8 mouse cellular contexts compared by ENCODE assay signal in genomic region chr12:69474916-69475661, GRCm38 (mm10).
DNase-seq lines count a peak whose midpoint lies in the region; ATAC-seq and TF ChIP-seq lines count a peak whose summit lies in the region.

No protein-coding gene starts in this region.

- H3K4me2 ChIP-seq in liver, postnatal 0 days (ENCODE audit: low read depth, low read length): peak overlapping the region; percentile 38

- ATAC-seq in liver, postnatal 0 days: peak; percentile 43

- H3K27me3 ChIP-seq in liver, postnatal 0 days (ENCODE audit: insufficient read depth, low read length): no peaks in the 10 kb centered on the region

- peaks cover 9% of the 10 kb centered on the region for H3K4me1 ChIP-seq in liver, postnatal 0 days (ENCODE audit: insufficient read depth)

- TF ChIP-seq EP300 in liver, postnatal 0 days (IDR thresholded peaks at IDR 0.05; ENCODE audit: low read depth): no peak

- intact Hi-C loops in left cerebral cortex, postnatal 25 days (cut with DNase I): no loop called here

- DNase-seq in ovary, adult 18-20 months (ENCODE audit: low spot score): peak; percentile 46
- DNase-seq in ovary, postnatal 10 days (ENCODE audit: low spot score): no peak
- DNase-seq in cerebellum, adult 11 months: peak; percentile 49
- peak; percentile 54 to 61 for DNase-seq in gastrocnemius, adult 8-10 months (ENCODE audit: low spot score in 2 of 2)
- DNase-seq in liver, postnatal 0 days: peak; percentile 33
- peak; percentile 46 to 58 for DNase-seq in spleen, postnatal 14 days (ENCODE audit: low spot score in 2 of 2)
- no peak for DNase-seq in urinary bladder, postnatal 36 days (ENCODE audit: low spot score in 2 of 2)
- DNase-seq in left cerebral cortex, postnatal 25 days (ENCODE audit: low spot score in 2 of 2): no peak

- H3K36me3 ChIP-seq in liver, postnatal 0 days (replicated peaks; ENCODE audit: insufficient read depth, low read length): no peaks in the 10 kb centered on the region

- H3K9me3 ChIP-seq in liver, postnatal 0 days (ENCODE audit: low read length): no peaks in the 10 kb centered on the region

- no peak overlapping the region for H3K4me3 ChIP-seq in liver, postnatal 0 days (ENCODE audit: low read depth, low read length)

- WGBS in liver, postnatal 0 days (ENCODE audit: insufficient replicate concordance): 44% methylated on average over 17 of the region's 17 CpGs

- peak overlapping the region; percentile 77 for H3K27ac ChIP-seq in liver, postnatal 0 days (ENCODE audit: low read depth)

- no peak overlapping the region for H3K9ac ChIP-seq in liver, postnatal 0 days (replicated peaks)

- no peak for TF ChIP-seq CTCF in liver, postnatal 0 days (IDR thresholded peaks at IDR 0.05; ENCODE audit: low read depth)

Comparison
In these comparisons a context has a peak if more than half of its experiments do, and no peak if none do; other contexts are left out.
1. DNase-seq: peak in ovary, adult 18-20 months (single experiment), cerebellum, adult 11 months (single experiment), gastrocnemius, adult 8-10 months (2 of 2), liver, postnatal 0 days (single experiment) and spleen, postnatal 14 days (2 of 2); none in ovary, postnatal 10 days (single experiment), urinary bladder, postnatal 36 days (0 of 2) and left cerebral cortex, postnatal 25 days (0 of 2).